Mouse (Mus musculus) CH12.LX (cell line): ENCODE measurements around the gene Tbck. TPM values are rescaled to one million over a fixed set of nuclear protein-coding genes. Genes with fewer than 3 reads are reported as not detected.
A peak's percentile ranks its signal among the peaks of the same experiment; 100 is the strongest.

Experiments
- DNase-seq: peaks from one replicate; pipeline ENCODE4 v3.0.0-alpha.2; 2013; ENCODE audit errors: extremely low read depth
- H3K27ac ChIP-seq: 2 replicates; pipeline ENCODE4 v1.5.1; 2012; ENCODE audit warnings: low read depth, mild to moderate bottlenecking, control low read depth, moderate library complexity; ENCODE audit not compliant: insufficient read depth
- H3K27me3 ChIP-seq: replicated peaks from 2 replicates; pipeline ENCODE3; 2012; ENCODE audit warnings: inconsistent platforms
- H3K36me3 ChIP-seq, 2 experiments: replicated peaks in 1 of 2; 2 replicates each; pipeline versions ENCODE3 to v1.6.1; 2012; ENCODE audit warnings: inconsistent platforms in 1 of 2, low read length in 1 of 2, mild to moderate bottlenecking in 1 of 2, mixed read lengths in 1 of 2, moderate library complexity in 1 of 2; ENCODE audit not compliant: control insufficient read depth in 1 of 2, insufficient read depth in 1 of 2
- H3K4me1 ChIP-seq, 2 experiments: 2 replicates each; pipeline ENCODE4 v1.6.1; 2012; ENCODE audit warnings: inconsistent platforms in 1 of 2, moderate library complexity in 1 of 2; ENCODE audit not compliant: insufficient read depth in 2 of 2, control insufficient read depth in 1 of 2
- H3K4me2 ChIP-seq: 2 replicates; pipeline ENCODE4 v1.6.1; 2012; ENCODE audit warnings: low read depth, mild to moderate bottlenecking, control low read depth; ENCODE audit not compliant: poor library complexity, insufficient read depth, severe bottlenecking
- H3K4me3 ChIP-seq, 3 experiments: fragments of 150-350 bp in 1 of 3; sonication (generic) in 1 of 3; replicated peaks in 1 of 3; 2 replicates each; pipeline versions ENCODE3 to v1.5.1; 2011 to 2012; ENCODE audit warnings: low read depth in 2 of 3, low read length in 2 of 3, mild to moderate bottlenecking in 2 of 3, moderate library complexity in 2 of 3, control low read depth in 1 of 3, improper control_type of control experiment in 1 of 3, inconsistent platforms in 1 of 3, mixed read lengths in 1 of 3; ENCODE audit not compliant: poor library complexity in 1 of 3
- H3K79me2 ChIP-seq: replicated peaks from 2 replicates; pipeline ENCODE4 v1.6.1; 2012; ENCODE audit warnings: mild to moderate bottlenecking, moderate library complexity; ENCODE audit not compliant: control insufficient read depth, poor library complexity, insufficient read depth, severe bottlenecking; ENCODE audit errors: extremely low read depth
- H3K9ac ChIP-seq: 2 replicates; pipeline ENCODE4 v1.6.1; 2012; ENCODE audit warnings: low read depth, mild to moderate bottlenecking, control low read depth, moderate library complexity; ENCODE audit not compliant: insufficient read depth
- H3K9me3 ChIP-seq: replicated peaks from 2 replicates; pipeline ENCODE3; 2012; ENCODE audit warnings: low read length, inconsistent platforms, mixed read lengths
- CHD2 ChIP-seq: IDR thresholded peaks from 2 replicates; pipeline ENCODE4 v1.6.1; 2011; ENCODE audit warnings: low read length, improper control_type of control experiment
- GABPA ChIP-seq: IDR thresholded peaks from 2 replicates; pipeline ENCODE4 v1.6.1; 2012; ENCODE audit warnings: low read depth, low read length, improper control_type of control experiment, inconsistent platforms; ENCODE audit not compliant: insufficient replicate concordance
- HCFC1 ChIP-seq: IDR thresholded peaks from 2 replicates; pipeline ENCODE4 v1.6.1; 2012; ENCODE audit warnings: low read depth, mild to moderate bottlenecking, inconsistent platforms, low read length, improper control_type of control experiment
- IRF4 ChIP-seq: IDR thresholded peaks from 2 replicates; pipeline ENCODE4 v1.6.1; 2014; ENCODE audit warnings: low read depth, mild to moderate bottlenecking, inconsistent platforms, low read length, improper control_type of control experiment
- KAT2A ChIP-seq: IDR thresholded peaks from 2 replicates; pipeline ENCODE4 v1.6.1; 2012; ENCODE audit warnings: low read length, improper control_type of control experiment, inconsistent platforms; ENCODE audit not compliant: insufficient replicate concordance
- MAFK ChIP-seq: IDR thresholded peaks from 2 replicates; pipeline ENCODE4 v1.6.1; 2011; ENCODE audit warnings: low read length, improper control_type of control experiment; ENCODE audit not compliant: insufficient replicate concordance
- MAZ ChIP-seq: IDR thresholded peaks from 2 replicates; pipeline ENCODE4 v1.6.1; 2012; ENCODE audit warnings: low read depth, mild to moderate bottlenecking, inconsistent platforms, low read length, improper control_type of control experiment, moderate library complexity
- NRF1 ChIP-seq: IDR thresholded peaks from 2 replicates; pipeline ENCODE4 v1.6.1; 2014; ENCODE audit warnings: low read depth, mild to moderate bottlenecking, inconsistent platforms, low read length, improper control_type of control experiment, moderate library complexity
- PAX5 ChIP-seq: IDR thresholded peaks from 2 replicates; pipeline ENCODE4 v1.6.1; 2012; ENCODE audit warnings: low read length, inconsistent platforms, mixed read lengths
- POLR2A ChIP-seq: IDR thresholded peaks from 2 replicates; pipeline ENCODE4 v1.6.1; 2011; ENCODE audit warnings: low read depth, mild to moderate bottlenecking, improper control_type of control experiment, low read length
- POLR2AphosphoS2 ChIP-seq: IDR thresholded peaks from 2 replicates; pipeline ENCODE4 v1.6.1; 2011; ENCODE audit warnings: low read depth, low read length, improper control_type of control experiment
- RAD21 ChIP-seq: IDR thresholded peaks from 2 replicates; pipeline ENCODE4 v1.6.1; 2011; ENCODE audit warnings: low read depth, mild to moderate bottlenecking, low read length, improper control_type of control experiment, moderate library complexity
- SIN3A ChIP-seq: IDR thresholded peaks from 2 replicates; pipeline ENCODE4 v1.6.1; 2012; ENCODE audit warnings: low read length, improper control_type of control experiment, inconsistent platforms
- SMC3 ChIP-seq: IDR thresholded peaks from 2 replicates; pipeline ENCODE4 v1.6.1; 2011; ENCODE audit warnings: low read depth, low read length, improper control_type of control experiment
- TCF12 ChIP-seq: IDR thresholded peaks from 2 replicates; pipeline ENCODE4 v1.6.1; 2014; ENCODE audit warnings: low read depth, mild to moderate bottlenecking, inconsistent platforms, low read length, improper control_type of control experiment
- UBTF ChIP-seq: IDR thresholded peaks from 2 replicates; pipeline ENCODE4 v1.6.1; 2012; ENCODE audit warnings: low read depth, mild to moderate bottlenecking, inconsistent platforms, low read length, improper control_type of control experiment, moderate library complexity
- USF2 ChIP-seq: conservative IDR thresholded peaks from 2 replicates; pipeline ENCODE4 v1.6.1; 2011; ENCODE audit warnings: low read depth, low read length, improper control_type of control experiment
- ZC3H11A ChIP-seq: IDR thresholded peaks from 2 replicates; pipeline ENCODE4 v1.6.1; 2012; ENCODE audit warnings: low read depth, mild to moderate bottlenecking, inconsistent platforms, low read length, improper control_type of control experiment
- ZNF384 ChIP-seq: IDR thresholded peaks from 2 replicates; pipeline ENCODE4 v1.6.1; 2012; ENCODE audit warnings: low read depth, low read length, improper control_type of control experiment, inconsistent platforms
- dilution Hi-C: fragments of 300-500 bp; cut with MboI; formaldehyde crosslinking; loops from 2 replicates; pipeline ENCODE4 v1.14.3; 2020; ENCODE audit warnings: low sequenced_read_pairs; ENCODE audit not compliant: extremely low pct_unique_long_range_greater_than_20kb, extremely low pct_ligation_motif_present
- in situ Hi-C: fragments of 300-500 bp; cut with MboI; formaldehyde crosslinking; loops from 3 replicates; pipeline ENCODE4 v1.14.3; 2019; ENCODE audit warnings: low sequenced_read_pairs, low pct_ligation_motif_present, low pct_unique_long_range_greater_than_20kb, mixed read lengths
- polyA plus RNA-seq: library from polyadenylated mRNA; unstranded; fragments of >175 nt; gene quantifications from 2 replicates; pipeline ENCODE4 v1.2.1, GENCODE M21; 2012; ENCODE audit warnings: low read depth; ENCODE audit not compliant: insufficient read length
- total RNA-seq, 2 experiments: library from RNA; depleted of rRNA; stranded (reverse); fragments of 300-350 nt in 1 of 2; fragments of >200 nt in 1 of 2; gene quantifications; 2 replicates each; pipeline ENCODE4 v1.2.3; 2012 to 2014

Tbck gene
- total and polyA plus RNA-seq, 3 experiments, result 9.2 to 18.7 (median 14.5) TPM

GRCm38 (mm10) chr3:132655955-132656354 lies 28.0 kb upstream of the Tbck start:
- Histone ChIP-seq H3K9me3 (no peaks in the 10 kb centered on the region), H3K27ac (no peak overlapping the region), H3K4me1 (peaks cover 0 to 7% of the 10 kb centered on the region in 2 experiments; a peak in 2 of 4 replicates)
- no peak for TF ChIP-seq ZC3H11A
- no peak for TF ChIP-seq CHD2
- no peak for TF ChIP-seq POLR2A
- no peak for TF ChIP-seq MAZ
- no peak for TF ChIP-seq RAD21
- no peak for TF ChIP-seq KAT2A
- TF ChIP-seq IRF4, result no peak
- TF ChIP-seq SIN3A, result no peak
- no peak for TF ChIP-seq MAFK
- TF ChIP-seq, all 38 proteins: peak for 0
- Histone ChIP-seq H3K4me2 (no peak overlapping the region), H3K36me3 (peaks cover 22 to 38% of the 10 kb centered on the region in 2 experiments), H3K9ac (no peak overlapping the region), H3K27me3 (no peaks in the 10 kb centered on the region), H3K4me3 (no peak overlapping the region), H3K79me2 (no peaks in the 10 kb centered on the region)
- dilution Hi-C loops (no loop called here), in situ Hi-C loops (no loop called here)
- DNase-seq, result peak; percentile 32

GRCm38 (mm10) chr3:132677494-132677893 lies 6.5 kb upstream of the Tbck start:
- no peak for DNase-seq
- TF ChIP-seq GABPA (no peak), ZNF384 (no peak), HCFC1 (no peak), PAX5 (no peak), TCF12 (no peak), SMC3 (no peak), KAT2A (no peak), NRF1 (no peak), UBTF (no peak), USF2 (no peak), IRF4 (no peak), POLR2AphosphoS2 (no peak), RAD21 (no peak)
- in situ Hi-C loops (loop anchor here (25.0 kb wide), 1 partner anchor 465 kb away; no protein-coding TSS in a partner anchor), dilution Hi-C loops (no loop called here)
- Histone ChIP-seq H3K27ac (no peak overlapping the region), H3K36me3 (peaks cover 28 to 66% of the 10 kb centered on the region in 2 experiments), H3K4me2 (no peak overlapping the region), H3K4me3 (no peak overlapping the region), H3K27me3 (no peaks in the 10 kb centered on the region), H3K9me3 (no peaks in the 10 kb centered on the region), H3K4me1 (peaks cover 0 to 14% of the 10 kb centered on the region in 2 experiments; a peak in 2 of 4 replicates), H3K9ac (no peak overlapping the region), H3K79me2 (peaks cover 20% of the 10 kb centered on the region)
